Mouse (Mus musculus) kidney, postnatal 4 days (tissue): ENCODE measurements around the gene Ssmem1.

Experiments
- DNase-seq, 2 experiments: peaks; one replicate each; pipeline ENCODE4 v3.0.0; 2021; ENCODE audit warnings: mixed read lengths in 2 of 2

Gene Ssmem1

GRCm38 (mm10) chr6:30526586-30527515 lies 17.2 kb downstream of the Ssmem1 start:
- DNase-seq: peak; percentile 79 to 85

- DNase-seq: no peak
Observed at GRCm38 (mm10) chr6:30528800-30529199, 19.2 kb downstream of the Ssmem1 start.

GRCm38 (mm10) chr6:30535340-30535739 lies 25.7 kb downstream of the Ssmem1 start:
- DNase-seq: peak; percentile 51 to 57

- DNase-seq: no peak
Observed at GRCm38 (mm10) chr6:30538240-30538639, 28.6 kb downstream of the Ssmem1 start.

GRCm38 (mm10) chr6:30538800-30539199 lies 29.2 kb downstream of the Ssmem1 start:
- no peak for DNase-seq

GRCm38 (mm10) chr6:30541009-30541799 lies 31.6 kb downstream of the Ssmem1 start, which contains the start of gene Cpa2:
Cpa2 (plus strand) TSS chr6:30541582.
- peak in 1 of 2 experiments; percentile 25 for DNase-seq

GRCm38 (mm10) chr6:30542277-30542676 lies 32.6 kb downstream of the Ssmem1 start:
- no peak for DNase-seq

- peak in 1 of 2 experiments; percentile 37 for DNase-seq
Observed at GRCm38 (mm10) chr6:30543077-30543476, 33.4 kb downstream of the Ssmem1 start.

GRCm38 (mm10) chr6:30543851-30544250 lies 34.2 kb downstream of the Ssmem1 start:
- DNase-seq: peak in 1 of 2 experiments; percentile 25

- DNase-seq: no peak
Observed at GRCm38 (mm10) chr6:30545689-30546088, 36.0 kb downstream of the Ssmem1 start.

GRCm38 (mm10) chr6:30546571-30547273 lies 37.1 kb downstream of the Ssmem1 start:
- peak; percentile 55 to 74 for DNase-seq

- DNase-seq: peak; percentile 72 to 84
Observed at GRCm38 (mm10) chr6:30547274-30547645, 37.6 kb downstream of the Ssmem1 start.

- peak in 1 of 2 experiments; percentile 47 for DNase-seq
Observed at GRCm38 (mm10) chr6:30547656-30548306, 38.1 kb downstream of the Ssmem1 start.

- DNase-seq: peak in 1 of 2 experiments; percentile 60
Observed at GRCm38 (mm10) chr6:30549231-30549761, 39.6 kb downstream of the Ssmem1 start.

- no peak for DNase-seq
Observed at GRCm38 (mm10) chr6:30550496-30551192, 41.0 kb downstream of the Ssmem1 start.

GRCm38 (mm10) chr6:30551193-30551515 lies 41.5 kb downstream of the Ssmem1 start:
- no peak for DNase-seq

- DNase-seq: peak; percentile 51 to 66
Observed at GRCm38 (mm10) chr6:30551644-30552580, 42.3 kb downstream of the Ssmem1 start.

GRCm38 (mm10) chr6:30552628-30553027 lies 43.0 kb downstream of the Ssmem1 start:
- no peak for DNase-seq

GRCm38 (mm10) chr6:30553381-30554010 lies 43.8 kb downstream of the Ssmem1 start:
- DNase-seq: no peak

GRCm38 (mm10) chr6:30554092-30554491 lies 44.4 kb downstream of the Ssmem1 start:
- DNase-seq: no peak
